Mouse (Mus musculus): Measurements from ENCODE around the gene Ggnbp2. TPM values are rescaled to one million over a fixed set of nuclear protein-coding genes. Genes with fewer than 3 reads are reported as not detected.

The Ggnbp2 gene
- 38.1 and 54.2 TPM in 2 replicates for polyA plus RNA-seq (2012; rRNA removed; ENCODE audit: low replicate concordance)

GRCm38 (mm10) chr11:84870337-84871043, at the start of gene Ggnbp2:
Gene Ggnbp2, minus strand, starts transcription at chr11:84870817.

DNA sequence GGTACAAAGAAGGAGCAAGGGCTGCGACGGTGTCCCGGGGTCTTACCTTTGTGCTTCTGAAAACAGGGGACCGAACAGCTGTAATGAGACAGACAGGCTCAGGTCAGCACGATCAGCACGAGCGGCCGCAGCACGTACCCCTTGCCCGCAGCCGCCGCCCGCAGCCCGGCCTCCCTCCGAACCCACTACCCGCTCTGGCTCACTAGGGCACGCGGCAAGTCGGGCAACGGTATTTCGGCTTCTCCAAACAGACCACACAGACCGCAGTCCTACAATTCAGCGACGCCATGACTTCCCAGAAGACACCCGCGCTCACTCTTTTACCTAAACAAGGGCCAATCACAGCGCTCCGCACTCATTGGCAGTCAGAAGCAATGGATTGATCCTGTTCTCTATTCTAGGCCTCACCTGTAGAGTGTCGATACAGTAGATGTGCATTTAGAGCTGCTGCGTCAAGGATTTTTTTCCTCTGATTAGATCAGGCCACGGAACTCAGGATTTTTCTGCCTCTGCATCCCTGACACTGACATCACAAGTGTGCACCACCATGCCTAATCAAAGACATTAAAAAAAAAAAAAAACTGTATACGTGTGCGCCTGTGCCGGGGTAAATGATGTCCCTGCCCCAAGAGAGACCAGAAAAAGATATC, 45.6 kb upstream of the Ggnbp2 start, which contains the start of gene Znhit3:
TSS of gene Znhit3 (minus strand) at position 314 of the 650 bp plus-strand sequence.

DNA sequence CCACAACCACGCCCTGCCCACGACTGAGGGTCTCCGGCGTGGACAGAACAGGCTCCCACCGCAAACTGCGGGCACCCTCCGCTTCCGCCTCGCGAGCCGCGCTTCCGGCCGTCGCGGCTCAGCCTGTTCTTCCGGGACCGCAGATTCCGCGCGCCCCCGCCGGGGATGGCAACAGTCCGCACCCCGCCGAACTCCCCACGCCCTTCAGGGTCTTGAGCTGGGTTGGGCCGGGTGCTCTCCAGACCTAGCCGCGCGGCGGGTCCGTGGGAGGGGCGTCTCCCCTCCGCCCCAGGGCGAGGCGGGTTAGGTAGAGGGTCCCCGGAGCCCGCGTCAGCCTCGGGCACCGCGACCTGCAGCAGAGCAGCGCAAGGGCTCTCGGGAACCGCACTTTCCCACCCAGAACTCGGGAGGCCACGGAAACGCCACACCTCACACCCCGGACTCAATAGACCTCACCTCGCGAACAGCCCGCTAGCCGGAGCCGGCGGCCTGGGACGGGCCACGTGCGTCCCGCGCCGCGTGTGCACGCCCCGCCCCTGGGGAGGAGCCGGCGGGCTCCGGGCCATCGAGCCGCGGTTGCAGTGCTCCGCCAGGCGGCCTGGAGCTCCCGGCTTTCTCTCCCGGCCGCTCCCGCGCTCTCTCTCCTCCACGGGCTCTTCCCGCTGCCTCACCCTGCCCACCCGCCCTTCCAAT, 9.3 kb upstream of the Ggnbp2 start, which contains the start of the genes Myo19 and Pigw:
TSS of gene Myo19 (plus strand) at position 377 of the 693 bp plus-strand sequence.
TSS of gene Pigw (minus strand) at position 514 of the 693 bp plus-strand sequence.

GRCm38 (mm10) chr11:84828516-84829399, 41.9 kb downstream of the Ggnbp2 start, which contains the start of gene Dhrs11:
Gene Dhrs11, minus strand, starts transcription at chr11:84828994.

DNA sequence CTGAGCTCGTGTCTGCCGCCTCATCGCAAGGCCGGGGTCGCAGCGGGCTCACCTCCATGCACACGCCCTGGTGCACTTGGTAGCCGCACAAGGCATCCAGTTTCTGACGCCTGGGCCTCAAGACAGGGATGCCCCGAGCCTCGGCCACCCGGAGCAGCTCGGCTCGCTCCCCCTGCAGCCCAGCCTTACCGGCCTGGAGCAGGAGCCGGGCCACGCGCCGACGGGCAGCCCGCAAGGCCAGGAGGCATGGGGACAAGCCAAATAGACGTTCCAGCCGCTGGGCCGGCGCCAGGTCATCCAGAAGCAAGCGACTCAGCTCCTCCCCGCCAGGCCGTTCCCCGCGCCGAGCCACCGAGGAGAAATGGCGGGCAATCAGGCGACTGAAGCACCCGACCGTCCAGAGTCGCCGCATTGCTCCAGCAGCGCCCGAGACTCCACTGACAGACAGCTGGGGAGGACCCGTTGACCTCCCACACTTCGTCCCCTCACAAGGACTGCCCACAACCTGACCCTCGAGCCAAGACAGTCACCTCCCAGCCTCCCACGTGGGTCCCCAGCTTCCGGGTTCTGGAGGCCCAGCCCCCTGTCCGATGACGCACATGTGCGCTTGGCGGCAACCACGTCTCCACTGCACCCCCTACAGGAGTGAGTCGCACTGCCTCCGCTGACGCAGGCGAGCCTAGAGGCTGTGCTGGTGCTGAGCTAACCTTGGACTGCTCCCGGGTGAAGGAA, 51.5 kb downstream of the Ggnbp2 start, which contains the start of gene Mrm1:
TSS of gene Mrm1 (minus strand) at position 555 of the 732 bp plus-strand sequence.

Other genes with a start within 250 kb of the Ggnbp2 start
- gene Mrm1, start 51.3 kb downstream of the Ggnbp2 start, polyA plus RNA-seq (2012; rRNA removed; ENCODE audit: low replicate concordance), result 9.6 and 13.7 TPM in 2 replicates
- gene Dhrs11, start 41.8 kb downstream of the Ggnbp2 start, polyA plus RNA-seq (2012; rRNA removed; ENCODE audit: low replicate concordance), result 29.4 and 32.5 TPM in 2 replicates
- 21.5 and 25.2 TPM in 2 replicates for gene Myo19, start 9.3 kb upstream of the Ggnbp2 start, polyA plus RNA-seq (2012; rRNA removed; ENCODE audit: low replicate concordance)
- 4.0 and 4.4 TPM in 2 replicates for gene Pigw, start 9.5 kb upstream of the Ggnbp2 start, polyA plus RNA-seq (2012; rRNA removed; ENCODE audit: low replicate concordance)
- gene Znhit3, start 45.5 kb upstream of the Ggnbp2 start, polyA plus RNA-seq (2012; rRNA removed; ENCODE audit: low replicate concordance), result 15.0 and 17.2 TPM in 2 replicates
- 12.9 and 77.5 TPM in 2 replicates for gene Car4, start 87.0 kb upstream of the Ggnbp2 start, polyA plus RNA-seq (2012; rRNA removed; ENCODE audit: low replicate concordance)

Data from subcutaneous adipose tissue, adult 2 months (tissue).